Mouse (Mus musculus) left cerebral cortex, postnatal 10 days (tissue): ENCODE results near the gene 1810043G02Rik. TPM values are rescaled to one million over a fixed set of nuclear protein-coding genes. Genes with fewer than 3 reads are reported as not detected.
"Not testable (repeated sequence)": the region's sequence is repeated elsewhere in the genome, so short reads cannot be mapped to it uniquely, and the experiment has no call there.

Experiments used
- DNase-seq, 2 experiments: peaks; one replicate each; pipeline ENCODE4 v3.0.0; 2021 to 2022; ENCODE audit warnings: low spot score in 2 of 2, mixed read lengths in 1 of 2; ENCODE audit errors: extremely low spot score in 1 of 2
- intact Hi-C: fragments of 180-260 bp; cut with DNase I; formaldehyde crosslinking; loops from one replicate; pipeline ENCODE4 v1.15.1; 2025
- total RNA-seq, 2 experiments: library from RNA; stranded (reverse); gene quantifications; 2 replicates each; pipeline ENCODE4 v1.2.3; 2021

1810043G02Rik gene
- total RNA-seq = 10 to 100 TPM; 31.9 to 37.4 TPM

- intact Hi-C loops = loop anchor here (10.0 kb wide), 1 partner anchor 354 kb away; the partner anchor contains the start of gene Ube2g2
- peak; percentile 96 to 100 for DNase-seq
These were observed at the start of gene 1810043G02Rik for GRCm38 (mm10) chr10:77978351-77979350. TSS of gene 1810043G02Rik (plus strand) at chr10:77978524.

DNA sequence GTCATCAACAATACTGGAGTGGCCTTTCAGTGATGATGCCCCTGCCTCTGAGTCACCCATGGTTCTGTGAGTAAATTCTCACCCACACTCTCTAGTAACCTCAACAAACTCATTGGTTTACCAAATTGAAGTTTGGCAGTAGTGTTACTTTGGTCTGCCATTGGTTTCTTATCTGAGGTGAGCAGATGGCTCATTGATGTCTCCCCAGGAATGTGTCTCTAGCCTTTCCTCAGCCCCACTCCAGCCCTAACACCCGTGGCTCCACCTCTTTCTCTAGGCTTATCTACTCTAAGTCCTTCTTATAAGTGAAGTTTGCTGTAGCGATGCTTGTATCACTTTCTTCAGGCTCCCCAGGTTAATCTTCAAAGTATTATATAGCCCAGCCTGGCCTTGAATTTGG, 38.6 kb upstream of the 1810043G02Rik start:
- DNase-seq = no peak
- intact Hi-C loops = no loop called here

GRCm38 (mm10) chr10:77950468-77950867, 27.9 kb upstream of the 1810043G02Rik start:
- DNase-seq, intact Hi-C loops: not testable (repeated sequence)

DNA sequence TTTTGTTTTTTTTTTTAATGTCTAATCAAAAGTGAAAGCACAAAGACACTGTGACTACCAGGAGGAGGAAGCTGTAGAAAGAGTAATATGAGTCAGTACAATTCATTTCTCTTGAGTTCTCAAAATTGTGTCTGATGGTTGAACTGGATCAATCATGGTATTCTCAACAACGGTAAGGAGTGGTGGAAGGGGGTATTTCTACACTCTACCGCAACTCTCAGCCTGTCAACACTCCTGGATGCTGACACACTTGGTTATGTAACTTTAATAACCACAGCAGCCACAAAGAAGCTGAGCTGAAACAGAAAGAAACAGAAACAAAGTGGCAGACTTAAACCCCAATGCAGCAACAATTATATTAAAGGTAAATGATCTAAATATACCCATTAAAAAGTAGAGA, 15.6 kb upstream of the 1810043G02Rik start:
- intact Hi-C loops = no loop called here
- no peak for DNase-seq

GRCm38 (mm10) chr10:77963971-77964370, 14.4 kb upstream of the 1810043G02Rik start:
- DNase-seq = no peak
- intact Hi-C loops = no loop called here

GRCm38 (mm10) chr10:77969274-77969972, 8.9 kb upstream of the 1810043G02Rik start:
- DNase-seq = peak; percentile 56 to 75
- intact Hi-C loops = no loop called here

- DNase-seq = no peak
- intact Hi-C loops = loop anchor here (10.0 kb wide), 1 partner anchor 345 kb away; the partner anchor contains the start of gene Ube2g2
These were observed 8.4 kb upstream of the 1810043G02Rik start for GRCm38 (mm10) chr10:77969973-77970325.

DNA sequence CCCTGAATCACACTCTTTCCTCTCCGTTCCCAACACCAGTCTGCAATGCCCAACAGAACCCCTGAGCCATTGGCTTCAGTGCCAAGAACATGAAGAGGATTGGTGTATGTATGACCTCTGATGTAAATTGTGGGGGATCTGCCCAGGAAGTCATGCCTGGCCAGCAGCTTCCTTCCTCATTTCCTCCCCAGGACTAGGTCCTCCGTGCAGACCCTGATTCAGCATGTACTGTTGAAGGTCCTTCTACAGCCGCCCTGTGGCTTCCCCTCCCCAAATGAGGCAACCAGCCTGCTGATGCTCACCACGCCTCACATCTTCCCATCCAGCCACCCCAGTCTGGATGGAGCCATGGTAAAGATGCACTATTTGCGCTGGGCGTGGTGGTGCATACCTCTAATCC, 7.8 kb upstream of the 1810043G02Rik start, which contains the start of gene Trpm2:
Gene Trpm2, minus strand, starts transcription at position 83 of the 400 bp plus-strand sequence.
- intact Hi-C loops = loop anchor here (10.0 kb wide), 1 partner anchor 346 kb away; the partner anchor contains the start of gene Ube2g2

GRCm38 (mm10) chr10:77971191-77971590, 7.1 kb upstream of the 1810043G02Rik start:
- no peak for DNase-seq
- intact Hi-C loops = loop anchor here (10.0 kb wide), 1 partner anchor 346 kb away; the partner anchor contains the start of gene Ube2g2

More for the DNA sequence above, 7.8 kb upstream of the 1810043G02Rik start, which contains the start of gene Trpm2:
- DNase-seq = no peak

- peak in 1 of 2 experiments; percentile 38 for DNase-seq
These were observed 6.4 kb upstream of the 1810043G02Rik start for GRCm38 (mm10) chr10:77971709-77972553.

DNA sequence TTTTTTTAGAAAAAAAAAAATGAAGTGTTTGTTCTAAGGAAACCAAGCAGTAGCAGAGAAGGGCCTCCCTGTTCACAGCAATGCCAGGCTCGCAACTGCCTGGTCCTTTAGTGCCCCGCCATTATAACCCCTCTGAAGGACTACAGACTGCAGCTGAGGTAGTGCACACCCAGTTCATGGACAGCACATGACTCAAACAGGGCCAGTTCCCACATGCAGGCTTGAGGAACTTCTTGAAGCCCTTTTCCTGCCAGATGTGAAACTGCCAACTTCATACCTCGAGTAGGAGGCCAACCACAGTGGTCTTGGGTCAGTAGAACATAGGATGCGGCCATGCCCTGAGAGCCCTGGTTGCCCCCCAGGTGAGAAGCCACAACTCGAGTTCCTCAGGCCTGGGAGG, 4.0 kb upstream of the 1810043G02Rik start:
- intact Hi-C loops = loop anchor here (10.0 kb wide), 1 partner anchor 350 kb away; the partner anchor contains the start of gene Ube2g2
- peak in 1 of 2 experiments; percentile 20 for DNase-seq

More at GRCm38 (mm10) chr10:77971709-77972553, 6.4 kb upstream of the 1810043G02Rik start:
- intact Hi-C loops = loop anchor here (10.0 kb wide), 1 partner anchor 347 kb away; the partner anchor contains the start of gene Ube2g2

- DNase-seq = no peak
- intact Hi-C loops = loop anchor here (10.0 kb wide), 1 partner anchor 350 kb away; the partner anchor contains the start of gene Ube2g2
These were observed 3.5 kb upstream of the 1810043G02Rik start for GRCm38 (mm10) chr10:77974811-77975210.

GRCm38 (mm10) chr10:77975653-77976052, 2.7 kb upstream of the 1810043G02Rik start:
- no peak for DNase-seq

GRCm38 (mm10) chr10:77976458-77977150, 1.7 kb upstream of the 1810043G02Rik start:
- intact Hi-C loops = loop anchor here (10.0 kb wide), 1 partner anchor 352 kb away; the partner anchor contains the start of gene Ube2g2
- DNase-seq = peak in 1 of 2 experiments; percentile 48

More at GRCm38 (mm10) chr10:77975653-77976052, 2.7 kb upstream of the 1810043G02Rik start:
- intact Hi-C loops = loop anchor here (10.0 kb wide), 1 partner anchor 351 kb away; the partner anchor contains the start of gene Ube2g2

GRCm38 (mm10) chr10:77984660-77985059, 6.3 kb downstream of the 1810043G02Rik start:
- intact Hi-C loops = no loop called here
- peak; percentile 67 to 79 for DNase-seq

DNA sequence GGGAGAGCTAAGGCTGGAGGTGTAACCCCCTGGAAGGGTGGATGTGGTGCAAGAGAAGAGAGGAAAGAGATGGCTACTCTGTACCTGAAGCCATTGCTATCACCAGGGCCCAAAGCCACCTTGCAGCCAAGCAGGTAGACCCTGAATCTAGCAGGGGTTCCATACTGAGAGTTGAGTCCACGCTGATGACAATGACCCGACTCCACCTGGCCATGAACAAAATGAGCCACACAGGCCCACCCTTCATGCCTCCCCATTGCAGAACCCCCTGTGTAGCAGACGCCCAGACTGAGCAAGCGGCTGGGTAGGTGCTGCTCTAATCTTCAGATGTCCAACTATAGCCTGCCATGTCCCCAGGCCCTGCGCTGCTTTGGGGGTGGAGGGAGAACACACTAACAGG, 7.5 kb downstream of the 1810043G02Rik start:
- no peak for DNase-seq
- intact Hi-C loops = no loop called here

- intact Hi-C loops = no loop called here
- no peak for DNase-seq
These were observed 17.3 kb downstream of the 1810043G02Rik start for GRCm38 (mm10) chr10:77995639-77996038.
